Mouse (Mus musculus) ES-E14 (cell line): ENCODE data around the gene Tbc1d15.

Experiments
- HCFC1 ChIP-seq: IDR thresholded peaks from 2 replicates; pipeline ENCODE4 v1.6.1; 2012; ENCODE audit warnings: low read length, inconsistent platforms, borderline replicate concordance; ENCODE audit not compliant: insufficient read depth
- MAFK ChIP-seq: IDR thresholded peaks from 2 replicates; pipeline ENCODE4 v1.6.1; 2014; ENCODE audit warnings: mild to moderate bottlenecking, low read depth, low read length, inconsistent platforms; ENCODE audit not compliant: insufficient read depth
- ZNF384 ChIP-seq: IDR thresholded peaks from 2 replicates; pipeline ENCODE4 v1.6.1; 2012; ENCODE audit warnings: low read depth, low read length, inconsistent platforms

DNA sequence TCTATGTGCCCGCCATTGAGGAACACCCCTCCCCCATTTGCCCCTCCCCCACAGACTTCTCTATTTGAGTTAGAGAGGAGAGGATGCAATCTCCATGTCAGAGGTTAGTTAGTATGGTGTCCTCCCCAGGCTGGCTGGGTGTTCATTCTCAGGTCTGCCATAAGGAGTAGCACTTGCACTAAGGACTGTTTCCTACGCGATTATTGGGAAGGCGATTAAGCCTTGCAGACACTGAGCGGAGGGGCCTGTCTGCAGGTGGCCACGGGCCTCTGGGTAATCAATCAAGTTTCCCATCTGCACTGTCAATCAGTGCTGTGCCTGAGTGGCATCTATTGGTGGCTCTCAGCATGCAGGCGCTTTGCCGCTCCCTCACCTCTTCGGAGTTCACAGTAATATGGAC, 81.9 kb downstream of the Tbc1d15 start:
- TF ChIP-seq HCFC1, result no peak
- TF ChIP-seq ZNF384, result no peak
- TF ChIP-seq MAFK, result no peak
